Mouse (Mus musculus): ENCODE measurements around the gene Cchcr1.

GRCm38 (mm10) chr17:35469842-35470751 is 46.8 kb upstream of the Cchcr1 start, which contains the start of gene H2-Q10:
- TF ChIP-seq POLR2A (IDR thresholded peaks at IDR 0.05; ENCODE audit: control insufficient read depth, low read depth, low read length): no peak
- no peak for TF ChIP-seq CTCF (IDR thresholded peaks at IDR 0.05; ENCODE audit: control insufficient read depth, insufficient read depth, insufficient replicate concordance, low read depth, low read length)

Measured in testis, adult 2 months (tissue).